Mouse (Mus musculus) brain, embryonic 14.5 days (tissue): ENCODE measurements around the gene Rps15a.

Experiments
- CTCF ChIP-seq: fragments of 200-500 bp; IDR thresholded peaks from 2 replicates; pipeline ENCODE4 v1.5.1; 2012; ENCODE audit warnings: inconsistent platforms, mild to moderate bottlenecking, moderate library complexity, borderline replicate concordance; ENCODE audit not compliant: insufficient read depth, insufficient read length; ENCODE audit errors: extremely low read depth
- POLR2A ChIP-seq: fragments of 200-500 bp; IDR thresholded peaks from 2 replicates; pipeline ENCODE4 v1.6.1; 2012; ENCODE audit warnings: mild to moderate bottlenecking, inconsistent platforms, borderline replicate concordance; ENCODE audit not compliant: poor library complexity, insufficient read depth, insufficient read length, severe bottlenecking; ENCODE audit errors: extremely low read depth

DNA sequence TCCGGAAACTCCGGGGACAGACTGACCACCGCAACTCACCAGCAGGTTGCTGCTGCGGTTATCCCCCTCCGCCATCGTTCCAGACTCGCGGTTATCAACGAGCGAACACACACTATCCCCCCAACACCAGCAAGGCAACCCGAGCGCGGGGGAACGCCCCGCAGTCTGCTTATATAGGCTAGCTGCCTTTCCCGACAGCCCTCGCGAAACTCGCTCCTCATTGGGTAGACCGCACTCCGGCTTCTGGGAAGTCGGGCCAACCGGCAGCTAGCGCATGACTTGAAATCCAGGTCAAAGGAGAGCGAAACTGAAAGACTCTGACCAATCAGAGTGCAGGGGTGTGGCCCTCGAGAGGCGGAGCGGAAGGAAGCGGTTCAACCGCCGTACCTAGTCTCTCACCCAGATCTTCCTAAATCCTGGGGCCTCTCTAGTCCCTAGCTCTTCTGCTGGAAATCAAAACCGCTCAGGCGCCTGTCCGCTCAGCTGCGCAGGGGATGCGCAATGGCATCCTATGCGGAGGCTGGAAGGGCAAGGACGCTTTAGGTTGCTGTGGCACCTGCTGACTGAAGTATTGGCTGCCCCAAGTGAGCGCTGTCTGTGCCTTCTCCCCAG is 13.5 kb upstream of the Rps15a start, which contains the start of gene Arl6ip1:
- TF ChIP-seq POLR2A (peak; percentile 95; the same call in 1 of the 2 replicates), CTCF (no peak)
